Mouse (Mus musculus) CD4-positive, CD25-positive, alpha-beta regulatory T cell, adult 4 months (primary cell): ENCODE data around the gene Sh3gl2. TPM values are rescaled to one million over a fixed set of nuclear protein-coding genes. Genes with fewer than 3 reads are reported as not detected.

Source experiments
- ATAC-seq: one replicate; pipeline ENCODE4 v1.8.0; 2017
- polyA plus RNA-seq, 2 experiments: library from polyadenylated mRNA; unstranded; fragments of 100-300 nt; shearing (Covaris generic); gene quantifications; one replicate each; pipeline ENCODE4 v1.2.1; 2017

The Sh3gl2 gene
- polyA plus RNA-seq, 2 experiments from 2014 or later, result not detected

GRCm38 (mm10) chr4:85232386-85233381 lies 27.8 kb downstream of the Sh3gl2 start:
- no peak for ATAC-seq

GRCm38 (mm10) chr4:85241675-85242074 lies 36.7 kb downstream of the Sh3gl2 start:
- ATAC-seq, result no peak

GRCm38 (mm10) chr4:85242562-85242961 lies 37.6 kb downstream of the Sh3gl2 start:
- no peak for ATAC-seq

- ATAC-seq, result no peak
Measured at GRCm38 (mm10) chr4:85248673-85249072, 43.7 kb downstream of the Sh3gl2 start.

- no peak for ATAC-seq
Measured at GRCm38 (mm10) chr4:85250271-85250670, 45.3 kb downstream of the Sh3gl2 start.

- no peak for ATAC-seq
Measured at GRCm38 (mm10) chr4:85250786-85251185, 45.9 kb downstream of the Sh3gl2 start.

- no peak for ATAC-seq
Measured at GRCm38 (mm10) chr4:85255771-85256389, 51.0 kb downstream of the Sh3gl2 start.

GRCm38 (mm10) chr4:85256461-85257202 lies 51.7 kb downstream of the Sh3gl2 start:
- no peak for ATAC-seq

GRCm38 (mm10) chr4:85257771-85258341 lies 52.9 kb downstream of the Sh3gl2 start:
- ATAC-seq, result no peak

GRCm38 (mm10) chr4:85260687-85261658 lies 56.0 kb downstream of the Sh3gl2 start:
- no peak for ATAC-seq

- no peak for ATAC-seq
Measured at GRCm38 (mm10) chr4:85262146-85262545, 57.2 kb downstream of the Sh3gl2 start.

GRCm38 (mm10) chr4:85262606-85263005 lies 57.7 kb downstream of the Sh3gl2 start:
- ATAC-seq, result no peak

- no peak for ATAC-seq
Measured at GRCm38 (mm10) chr4:85267456-85267855, 62.5 kb downstream of the Sh3gl2 start.

- no peak for ATAC-seq
Measured at GRCm38 (mm10) chr4:85272877-85273276, 68.0 kb downstream of the Sh3gl2 start.

GRCm38 (mm10) chr4:85273452-85273851 lies 68.5 kb downstream of the Sh3gl2 start:
- ATAC-seq, result no peak

- no peak for ATAC-seq
Measured at GRCm38 (mm10) chr4:85283151-85283550, 78.2 kb downstream of the Sh3gl2 start.

- ATAC-seq, result no peak
Measured at GRCm38 (mm10) chr4:85289990-85290389, 85.1 kb downstream of the Sh3gl2 start.

GRCm38 (mm10) chr4:85291296-85291695 lies 86.4 kb downstream of the Sh3gl2 start:
- no peak for ATAC-seq

- no peak for ATAC-seq
Measured at GRCm38 (mm10) chr4:85293368-85293767, 88.4 kb downstream of the Sh3gl2 start.

- ATAC-seq, result no peak
Measured at GRCm38 (mm10) chr4:85300610-85301405, 95.9 kb downstream of the Sh3gl2 start.
